Mouse (Mus musculus) heart, postnatal 0 days (tissue): ENCODE data around the gene Gstt4. TPM values are rescaled to one million over a fixed set of nuclear protein-coding genes. Genes with fewer than 3 reads are reported as not detected.
"Not testable (repeated sequence)": the region's sequence is repeated elsewhere in the genome, so short reads cannot be mapped to it uniquely, and the experiment has no call there.

ENCODE experiments used
- ATAC-seq: fragments of 200-750 bp; cut with Nextera tagmentation; 2 replicates; pipeline ENCODE4 v1.8.0; 2017; ENCODE audit warnings: low read depth, moderate number of reproducible peaks, moderate library complexity; ENCODE audit not compliant: insufficient read depth
- DNase-seq: peaks from one replicate; pipeline ENCODE4 v3.0.0-alpha.2; 2016; ENCODE audit warnings: low spot score
- H3K27ac ChIP-seq: fragments of 300-500 bp; sonication (generic); 2 replicates; pipeline ENCODE4 v1.5.1; 2014; ENCODE audit warnings: low read depth, mild to moderate bottlenecking
- H3K27me3 ChIP-seq: fragments of 300-500 bp; sonication (generic); 2 replicates; pipeline ENCODE4 v1.6.1; 2014; ENCODE audit warnings: low read length, mixed read lengths; ENCODE audit not compliant: control insufficient read depth, insufficient read depth
- H3K36me3 ChIP-seq: fragments of 300-500 bp; sonication (generic); replicated peaks from 2 replicates; pipeline ENCODE4 v1.6.1; 2014; ENCODE audit warnings: low read length, mixed read lengths; ENCODE audit not compliant: control insufficient read depth, insufficient read depth
- H3K4me1 ChIP-seq: fragments of 300-500 bp; sonication (generic); 2 replicates; pipeline ENCODE4 v1.6.1; 2014; ENCODE audit warnings: antibody characterized with exemption; ENCODE audit not compliant: control insufficient read depth, insufficient read depth
- H3K4me2 ChIP-seq: fragments of 300-500 bp; sonication (generic); 2 replicates; pipeline ENCODE4 v1.6.1; 2014; ENCODE audit warnings: low read depth, mild to moderate bottlenecking, low read length, moderate library complexity
- H3K4me3 ChIP-seq: fragments of 300-500 bp; sonication (generic); 2 replicates; pipeline ENCODE4 v1.5.1; 2014; ENCODE audit warnings: low read depth, low read length
- H3K9ac ChIP-seq: fragments of 300-500 bp; sonication (generic); replicated peaks from 2 replicates; pipeline ENCODE4 v1.6.1; 2014; ENCODE audit warnings: low read depth, low read length, mixed read lengths
- H3K9me3 ChIP-seq: fragments of 300-500 bp; sonication (generic); replicated peaks from 2 replicates; pipeline ENCODE4 v1.6.1; 2016; ENCODE audit warnings: low read length; ENCODE audit not compliant: control insufficient read depth
- CTCF ChIP-seq: IDR thresholded peaks from 2 replicates; pipeline ENCODE4 v1.5.1; 2016; ENCODE audit warnings: antibody characterized with exemption, control low read depth, low read depth
- EP300 ChIP-seq: IDR thresholded peaks from 2 replicates; pipeline ENCODE4 v1.6.1; 2016; ENCODE audit warnings: antibody characterized with exemption, low read depth
- WGBS: fragments of 180-500 bp; shearing (Covaris S2); extraction: QIAGEN DNeasy Blood & Tissue Kit; methylation state at CpG from one replicate; pipeline ENCODE4 v1.1.7; 2014; 5-methylcytosine and 5-hydroxymethylcytosine counted together
- polyA plus RNA-seq: library from polyadenylated mRNA; unstranded; fragments of >200 nt; fragmentation: Nextera tagmentation; extraction: Ambion mirVana; gene quantifications from 2 replicates; pipeline ENCODE4 v1.2.1, GENCODE M21; 2015
- total RNA-seq: library from RNA; depleted of rRNA; stranded (reverse); fragments of >200 nt; gene quantifications from 2 replicates; pipeline ENCODE4 v1.2.3, GENCODE M21; 2014; ENCODE audit warnings: low replicate concordance; rRNA removed

Gene Gstt4
- total RNA-seq (not detected in 2 replicates), polyA plus RNA-seq (not detected in 2 replicates)

DNA sequence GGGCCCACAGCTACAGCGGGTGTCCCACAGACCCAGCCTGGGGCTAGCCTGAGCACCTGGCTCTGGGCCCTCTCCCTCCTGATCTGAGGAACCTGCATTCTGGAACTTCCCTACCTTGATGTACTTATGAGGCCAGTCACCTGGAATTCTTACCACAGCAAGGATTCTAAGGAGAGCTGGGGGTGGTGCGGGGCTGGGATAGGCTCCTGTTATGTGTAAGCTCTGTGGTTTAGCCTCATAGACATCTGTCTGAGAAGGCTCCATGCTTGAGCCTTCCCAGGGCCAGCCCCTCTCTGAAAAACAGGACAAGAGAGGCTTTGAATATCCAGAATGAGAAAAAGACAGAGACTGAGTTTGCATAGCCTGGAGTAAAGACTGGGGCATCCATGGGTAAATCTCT is at the start of gene Gstt4:
TSS of gene Gstt4 (minus strand) at position 101 of the 400 bp plus-strand sequence.
- Histone ChIP-seq H3K36me3 (no peaks in the 10 kb centered on the region), H3K4me3 (no peak within 1 kb of the TSS), H3K4me2 (no peak within 1 kb of the TSS), H3K9me3 (peaks cover 3% of the 10 kb centered on the region; the same call in 1 of the 2 replicates), H3K4me1 (peaks cover 2% of the 10 kb centered on the region), H3K9ac (no peak within 1 kb of the TSS), H3K27me3 (no peaks in the 10 kb centered on the region), H3K27ac (no peak within 1 kb of the TSS)
- TF ChIP-seq EP300, result no peak
- no peak for TF ChIP-seq CTCF
- ATAC-seq (no peak), DNase-seq (no peak)
- WGBS, result 80% methylated on average over 2 of the region's 2 CpGs

DNA sequence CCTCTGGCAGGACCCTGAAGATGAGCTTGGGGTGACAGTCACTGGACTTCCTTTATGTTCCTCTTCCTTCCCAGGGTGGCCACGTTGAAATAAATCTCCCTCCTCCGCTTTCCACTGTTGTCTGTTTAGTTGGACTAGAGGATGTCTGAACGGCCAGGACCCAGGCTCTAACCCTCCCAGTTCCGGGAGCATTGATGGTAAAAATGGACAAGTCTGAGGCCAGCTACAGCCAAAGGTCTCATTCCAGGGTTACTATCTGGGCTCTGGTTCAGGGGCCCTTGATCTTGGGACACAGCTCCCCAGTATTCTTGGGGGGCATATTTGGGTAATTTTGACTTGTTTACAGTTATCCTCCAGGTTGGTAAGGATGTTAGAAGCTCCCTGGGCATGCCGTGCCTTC is 39.2 kb upstream of the Gstt4 start:
- H3K4me3 ChIP-seq, result no peak overlapping the region
- no peaks in the 10 kb centered on the region for H3K27me3 ChIP-seq
- 80% methylated on average over 5 of the region's 5 CpGs for WGBS
- no peaks in the 10 kb centered on the region for H3K9me3 ChIP-seq
- no peak overlapping the region for H3K9ac ChIP-seq
- DNase-seq, result no peak
- H3K36me3 ChIP-seq, result 0 out of 2 replicates have a peak, but pooled peaks cover 10% of the 10 kb centered on the region
- H3K4me2 ChIP-seq, result no peak overlapping the region
- TF ChIP-seq EP300, result no peak
- no peak for TF ChIP-seq CTCF
- no peak overlapping the region for H3K27ac ChIP-seq
- ATAC-seq, result no peak
- H3K4me1 ChIP-seq, result peaks cover 24% of the 10 kb centered on the region

DNA sequence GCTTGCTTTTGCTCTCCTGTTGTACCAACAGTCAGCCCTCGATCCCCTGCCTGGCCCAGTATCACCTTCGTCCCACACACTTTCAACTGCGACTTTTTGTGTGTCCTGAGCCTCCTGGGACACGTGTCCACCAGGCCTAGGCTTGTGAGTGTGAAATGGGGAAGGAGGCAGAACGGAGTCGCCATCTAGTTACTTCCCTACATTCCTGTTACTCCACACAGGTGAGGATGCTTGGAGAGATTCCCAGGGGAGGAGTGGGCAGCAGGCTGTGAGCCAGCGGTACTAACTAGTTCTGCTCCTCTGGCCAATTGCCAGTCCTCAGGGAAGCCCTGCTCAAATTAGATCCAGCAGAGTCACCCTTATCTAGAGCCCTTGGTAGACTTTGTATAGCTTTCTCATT is 38.4 kb upstream of the Gstt4 start:
- Histone ChIP-seq H3K4me2 (peak overlapping the region; percentile 77), H3K4me3 (no peak overlapping the region), H3K36me3 (0 out of 2 replicates have a peak, but pooled peaks cover 10% of the 10 kb centered on the region), H3K27me3 (no peaks in the 10 kb centered on the region), H3K27ac (peak overlapping the region; percentile 93), H3K4me1 (peaks cover 24% of the 10 kb centered on the region), H3K9me3 (no peaks in the 10 kb centered on the region), H3K9ac (no peak overlapping the region)
- TF ChIP-seq CTCF (no peak), EP300 (no peak)
- DNase-seq (peak; percentile 55), ATAC-seq (no peak)
- 19% methylated on average over 7 of the region's 7 CpGs for WGBS

DNA sequence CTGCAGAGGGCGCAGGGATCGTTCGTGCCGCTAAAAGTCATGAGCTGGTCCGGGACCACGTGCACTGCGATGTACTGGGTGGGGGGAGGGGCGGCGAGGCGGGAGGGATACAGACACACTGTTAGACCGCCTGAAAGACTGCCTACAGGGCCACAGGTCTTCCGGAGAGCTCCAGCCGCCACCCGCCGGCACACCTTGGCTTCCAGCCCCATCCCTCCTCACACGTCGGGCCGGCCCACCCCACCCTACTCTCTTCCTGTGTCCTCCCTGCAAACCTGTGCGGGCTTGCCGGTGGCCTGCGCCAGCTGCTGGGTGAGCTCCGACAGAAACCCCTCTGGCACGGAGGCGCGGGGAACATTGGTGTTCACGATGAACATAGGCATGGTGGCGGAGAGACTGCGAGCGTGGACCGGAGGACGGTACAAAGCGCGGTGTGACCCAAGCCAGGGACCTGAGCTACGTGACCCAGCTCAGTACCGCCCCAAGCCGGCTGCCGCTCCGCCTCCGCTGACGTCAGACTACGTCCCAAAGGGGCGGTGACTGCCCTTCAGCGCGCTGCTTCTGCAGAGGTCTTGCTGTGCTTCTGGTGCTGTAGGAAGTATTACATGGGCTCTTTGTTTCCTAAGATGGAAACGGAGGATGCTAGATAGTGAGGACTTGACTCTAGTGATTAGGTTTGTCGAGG is 37.6 kb upstream of the Gstt4 start, which contains the start of gene Mif:
TSS of gene Mif (minus strand) at position 455 of the 685 bp plus-strand sequence.
- H3K36me3 ChIP-seq, H3K9me3 ChIP-seq, H3K27me3 ChIP-seq: not testable (repeated sequence)
- Histone ChIP-seq H3K4me3 (peak within 1 kb of the TSS; percentile 60), H3K9ac (peak within 1 kb of the TSS; percentile 61), H3K4me1 (peaks cover 24% of the 10 kb centered on the region), H3K27ac (peak within 1 kb of the TSS; percentile 93), H3K4me2 (peak within 1 kb of the TSS; percentile 77)
- ATAC-seq (peak; percentile 96), DNase-seq (peak; percentile 87)
- under 1% methylated on average over 35 of the region's 46 CpGs for WGBS

DNA sequence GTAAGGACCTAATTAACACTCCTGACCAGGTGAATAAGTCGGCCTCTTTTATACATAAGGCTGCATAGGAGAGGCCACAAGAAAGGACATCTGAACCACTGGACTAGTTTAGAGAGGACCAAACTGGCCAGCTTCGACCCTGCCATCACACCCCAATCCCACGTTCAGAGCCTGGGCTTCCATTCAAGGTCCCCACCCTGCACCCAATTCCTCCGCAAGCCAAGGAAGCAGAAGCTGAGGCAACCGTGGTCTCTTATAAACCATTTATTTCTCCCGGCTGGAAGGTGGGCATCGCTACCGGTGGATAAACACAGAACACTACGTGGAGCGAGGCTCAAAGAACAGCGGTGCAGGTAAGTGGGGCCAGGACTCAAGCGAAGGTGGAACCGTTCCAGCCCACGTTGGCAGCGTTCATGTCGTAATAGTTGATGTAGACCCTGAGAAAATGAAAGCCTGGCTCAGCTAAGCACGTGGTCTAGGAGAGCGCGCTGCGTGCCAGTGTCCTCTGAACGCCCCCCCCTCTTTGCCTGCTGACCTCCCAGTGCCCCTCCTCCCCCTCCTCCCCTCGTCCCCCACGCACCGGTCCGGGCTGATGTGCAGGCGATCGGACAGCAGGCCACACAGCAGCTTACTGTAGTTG is 36.9 kb upstream of the Gstt4 start:
- Histone ChIP-seq H3K4me2 (peak overlapping the region; percentile 77), H3K36me3 (0 out of 2 replicates have a peak, but pooled peaks cover 10% of the 10 kb centered on the region), H3K9ac (peak overlapping the region; percentile 61), H3K9me3 (no peaks in the 10 kb centered on the region), H3K4me1 (peaks cover 24% of the 10 kb centered on the region), H3K27ac (peak overlapping the region; percentile 93), H3K4me3 (peak overlapping the region; percentile 60), H3K27me3 (no peaks in the 10 kb centered on the region)
- peak; percentile 45 for DNase-seq
- 4% methylated on average over 26 of the region's 27 CpGs for WGBS
- ATAC-seq, result peak; percentile 44
- no peak for TF ChIP-seq EP300
- TF ChIP-seq CTCF, result no peak
